Mouse (Mus musculus) pancreas, adult 10 weeks (tissue): Measurements from ENCODE around the gene 2300009A05Rik. TPM values are rescaled to one million over a fixed set of nuclear protein-coding genes. Genes with fewer than 3 reads are reported as not detected.

Experiments
- polyA plus RNA-seq: library from polyadenylated mRNA; stranded (reverse); fragments of 350-450 nt; fragmentation: Illumina TruSeq; extraction: RNeasy Lipid Tissue Mini Kit (QIAGEN cat#74804); gene quantifications from one replicate; pipeline ENCODE4 v1.2.3, GENCODE M21; 2015; ENCODE audit warnings: low read depth, low replicate concordance; ENCODE audit not compliant: insufficient read depth

Gene 2300009A05Rik
- 12.7 TPM for polyA plus RNA-seq

DNA sequence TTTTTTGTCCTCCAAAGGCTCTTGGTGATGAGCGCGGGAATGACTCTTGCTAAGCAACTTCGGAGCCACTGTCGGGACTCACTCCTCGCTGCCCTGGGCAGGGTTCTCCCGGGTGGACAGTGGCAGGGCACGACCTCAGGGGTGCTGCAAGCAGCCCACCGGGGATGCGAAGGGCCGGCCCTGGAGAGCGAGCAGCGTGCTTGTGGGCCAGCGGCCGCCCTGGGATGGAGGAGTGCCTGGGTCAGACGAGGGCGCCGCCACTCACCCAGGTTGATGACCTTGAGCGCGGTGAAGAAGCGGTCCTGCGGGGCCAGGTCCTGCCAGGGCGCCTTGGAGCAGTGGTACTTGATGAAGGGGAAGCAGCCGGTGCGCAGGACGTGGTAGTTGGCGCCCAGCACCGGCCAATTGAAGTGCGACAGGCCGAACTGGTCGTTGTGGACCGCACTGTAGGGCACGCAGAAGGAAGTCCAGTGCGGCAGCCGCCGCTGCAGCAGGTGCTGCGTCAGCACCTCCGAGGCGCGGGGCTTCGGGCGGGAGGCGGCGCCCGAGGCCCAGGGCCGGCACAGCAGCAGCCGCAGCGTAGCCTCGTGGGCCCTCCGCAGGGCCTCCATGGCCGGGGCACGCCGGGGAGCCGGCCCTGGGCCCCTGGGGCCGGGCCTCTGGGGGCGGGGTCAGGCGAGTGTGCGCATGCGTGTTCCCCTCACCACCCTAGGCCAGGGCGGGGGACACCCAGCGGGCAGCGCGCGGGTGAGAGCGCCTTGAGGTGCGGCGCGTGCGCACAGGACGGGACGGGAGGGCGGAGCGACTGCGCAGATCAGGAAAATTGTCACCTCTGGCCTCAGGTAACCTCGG, at the start of gene 2300009A05Rik:
Gene 2300009A05Rik (minus strand): TSS at position 636 of the 852 bp plus-strand sequence.

DNA sequence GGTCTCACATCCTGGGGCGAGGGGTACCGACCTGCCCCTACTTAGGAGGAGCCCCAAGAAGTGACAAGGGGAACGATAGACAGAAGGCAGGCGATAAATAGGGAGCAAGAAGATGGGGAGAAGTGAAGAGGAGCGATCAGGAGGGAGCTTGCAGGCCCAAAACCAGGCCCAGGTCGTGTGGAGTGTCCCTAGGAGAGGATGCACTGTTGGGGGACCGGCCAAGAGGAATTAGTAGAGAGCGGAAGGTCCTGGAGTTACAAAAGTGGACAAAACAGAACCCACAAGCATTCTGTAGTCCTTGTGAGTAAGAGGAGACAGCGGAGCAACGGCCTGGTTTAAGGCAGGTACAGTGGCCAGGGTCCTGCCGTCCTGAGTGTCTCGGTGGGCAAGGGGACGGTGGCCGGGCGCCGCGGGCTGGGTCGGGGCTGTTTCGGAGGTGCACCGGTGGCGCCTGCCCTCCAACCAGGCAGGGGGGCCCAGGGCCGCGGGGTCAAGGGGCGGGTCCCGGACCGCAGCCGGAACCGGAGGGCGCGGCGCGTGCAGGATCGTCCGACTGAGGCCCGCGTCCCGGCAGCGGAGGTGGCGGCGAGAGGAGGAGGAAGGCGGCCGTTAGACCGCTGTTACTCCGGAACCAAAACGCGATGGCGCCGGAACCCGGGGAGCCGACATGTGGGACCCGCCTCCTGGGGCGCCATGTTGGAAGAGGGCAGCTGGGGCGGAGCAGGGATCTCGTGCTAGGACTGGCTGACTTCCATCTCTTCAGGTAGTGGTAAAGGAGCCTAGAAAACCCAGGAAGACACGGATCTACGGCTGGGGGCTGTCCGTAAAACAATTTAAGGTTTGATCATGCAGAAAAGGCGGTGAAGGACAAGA, 21.5 kb downstream of the 2300009A05Rik start, which contains the start of gene Map2k5:
Gene Map2k5 (minus strand): TSS at position 633 of the 873 bp plus-strand sequence.

Other genes with a start within 250 kb of the 2300009A05Rik start
- 3.4 TPM for gene Map2k5, start 21.3 kb downstream of the 2300009A05Rik start, polyA plus RNA-seq
- gene Iqch, start 203.2 kb upstream of the 2300009A05Rik start, polyA plus RNA-seq: not detected
- 5.6 TPM for gene Aagab, start 203.4 kb upstream of the 2300009A05Rik start, polyA plus RNA-seq